8 mouse cellular contexts compared by ENCODE assay signal in the genomic region with DNA sequence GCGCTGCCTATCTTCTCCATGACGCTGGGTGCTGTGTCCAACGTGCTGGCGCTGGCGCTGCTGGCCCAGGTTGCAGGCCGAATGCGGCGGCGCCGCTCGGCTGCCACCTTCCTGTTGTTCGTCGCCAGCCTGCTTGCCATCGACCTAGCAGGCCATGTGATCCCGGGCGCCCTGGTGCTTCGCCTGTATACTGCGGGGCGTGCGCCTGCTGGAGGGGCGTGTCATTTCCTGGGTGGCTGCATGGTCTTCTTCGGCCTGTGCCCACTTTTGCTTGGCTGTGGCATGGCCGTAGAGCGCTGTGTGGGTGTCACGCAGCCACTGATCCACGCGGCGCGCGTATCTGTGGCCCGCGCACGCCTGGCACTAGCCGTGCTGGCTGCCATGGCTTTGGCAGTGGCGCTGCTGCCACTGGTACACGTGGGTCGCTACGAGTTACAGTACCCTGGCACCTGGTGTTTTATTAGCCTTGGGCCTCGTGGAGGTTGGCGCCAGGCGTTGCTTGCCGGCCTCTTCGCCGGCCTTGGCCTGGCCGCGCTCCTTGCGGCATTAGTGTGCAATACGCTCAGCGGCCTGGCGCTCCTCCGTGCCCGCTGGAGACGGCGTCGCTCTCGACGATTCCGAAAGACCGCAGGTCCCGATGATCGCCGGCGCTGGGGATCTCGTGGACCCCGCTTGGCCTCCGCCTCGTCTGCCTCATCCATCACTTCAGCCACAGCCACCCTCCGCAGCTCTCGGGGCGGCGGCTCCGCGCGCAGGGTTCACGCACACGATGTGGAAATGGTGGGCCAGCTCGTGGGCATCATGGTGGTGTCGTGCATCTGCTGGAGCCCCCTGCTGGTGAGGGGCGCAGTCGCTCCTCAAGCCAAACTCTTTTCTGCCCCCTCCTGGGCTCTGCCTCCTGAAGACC. TPM values are rescaled to one million over a fixed set of nuclear protein-coding genes. Genes with fewer than 3 reads are reported as not detected.
DNase-seq lines count a peak whose midpoint lies in the region; ATAC-seq and TF ChIP-seq lines count a peak whose summit lies in the region.

No protein-coding gene starts in this region.

- H3K4me2 ChIP-seq in hindbrain, embryonic 13.5 days = peak overlapping the region; percentile 62
- peak overlapping the region; percentile 82 for H3K4me2 ChIP-seq in limb, embryonic 15.5 days
- H3K4me2 ChIP-seq in myocyte (ENCODE audit: low read depth) = no peak overlapping the region
- peak overlapping the region; percentile 66 for H3K4me2 ChIP-seq in stomach, postnatal 0 days (replicated peaks; ENCODE audit: low read depth)

- peak; percentile 53 for ATAC-seq in hindbrain, embryonic 13.5 days (ENCODE audit: low FRiP score)
- no peak for ATAC-seq in limb, embryonic 15.5 days (ENCODE audit: insufficient number of reproducible peaks, low FRiP score, low TSS enrichment, low read depth)
- ATAC-seq in stomach, postnatal 0 days (ENCODE audit: low FRiP score, low TSS enrichment) = peak; percentile 24

- H3K4me1 ChIP-seq in erythroblast, embryonic 14.5 days (ENCODE audit: control insufficient read depth) = peaks cover 23% of the 10 kb centered on the region
- peaks cover 37% of the 10 kb centered on the region for H3K4me1 ChIP-seq in hindbrain, embryonic 13.5 days (replicated peaks)
- peaks cover 52% of the 10 kb centered on the region for H3K4me1 ChIP-seq in limb, embryonic 15.5 days
- peaks cover 19% of the 10 kb centered on the region for H3K4me1 ChIP-seq in stomach, postnatal 0 days (replicated peaks; ENCODE audit: control insufficient read depth, insufficient read depth)

- no peak for TF ChIP-seq EP300 in stomach, postnatal 0 days (optimal IDR thresholded peaks at IDR 0.05)

- H3ac ChIP-seq in myocyte (ENCODE audit: control insufficient read depth, insufficient read length) = no peak overlapping the region

- H3K9me3 ChIP-seq in erythroblast, embryonic 14.5 days (ENCODE audit: control insufficient read depth, low read length) = peaks cover 2% of the 10 kb centered on the region; the same call in 1 of the 2 replicates
- no peaks in the 10 kb centered on the region for H3K9me3 ChIP-seq in hindbrain, embryonic 13.5 days
- no peaks in the 10 kb centered on the region for H3K9me3 ChIP-seq in limb, embryonic 15.5 days
- H3K9me3 ChIP-seq in stomach, postnatal 0 days (ENCODE audit: control insufficient read depth, low read length) = no peaks in the 10 kb centered on the region

- H3K27ac ChIP-seq in hindbrain, embryonic 13.5 days = peak overlapping the region; percentile 62
- H3K27ac ChIP-seq in limb, embryonic 15.5 days = peak overlapping the region; percentile 54
- H3K27ac ChIP-seq in stomach, postnatal 0 days (replicated peaks) = peak overlapping the region; percentile 58

- H3K36me3 ChIP-seq in erythroblast, embryonic 14.5 days (ENCODE audit: control insufficient read depth) = peaks cover 42% of the 10 kb centered on the region
- H3K36me3 ChIP-seq in hindbrain, embryonic 13.5 days = peaks cover 60% of the 10 kb centered on the region
- peaks cover 54% of the 10 kb centered on the region for H3K36me3 ChIP-seq in limb, embryonic 15.5 days
- peaks cover 4% of the 10 kb centered on the region for H3K36me3 ChIP-seq in myocyte (ENCODE audit: control insufficient read depth, insufficient read depth)
- H3K36me3 ChIP-seq in stomach, postnatal 0 days (ENCODE audit: control insufficient read depth, insufficient read depth, low read length) = peaks cover 22% of the 10 kb centered on the region

- peak overlapping the region; percentile 33 for H3K4me3 ChIP-seq in erythroblast, embryonic 14.5 days (replicated peaks)
- peak overlapping the region; percentile 35 for H3K4me3 ChIP-seq in hindbrain, embryonic 13.5 days
- H3K4me3 ChIP-seq in limb, embryonic 15.5 days = peak overlapping the region; percentile 43
- no peak overlapping the region for H3K4me3 ChIP-seq in myocyte
- peak overlapping the region; percentile 32 for H3K4me3 ChIP-seq in stomach, postnatal 0 days (ENCODE audit: low read depth, low read length)

- no peaks in the 10 kb centered on the region for H3K79me2 ChIP-seq in myocyte (ENCODE audit: control insufficient read depth, insufficient read depth)

- peak; percentile 96 for TF ChIP-seq CTCF in brain, embryonic 14.5 days (IDR thresholded peaks at IDR 0.05; ENCODE audit: borderline replicate concordance, extremely low read depth, insufficient read depth, insufficient read length)
- peak; percentile 91 for TF ChIP-seq CTCF in stomach, postnatal 0 days (IDR thresholded peaks at IDR 0.05; ENCODE audit: low read depth)

- H3K27me3 ChIP-seq in erythroblast, embryonic 14.5 days (ENCODE audit: control insufficient read depth) = peaks cover 25% of the 10 kb centered on the region
- H3K27me3 ChIP-seq in hindbrain, embryonic 13.5 days = peaks cover 9% of the 10 kb centered on the region
- H3K27me3 ChIP-seq in limb, embryonic 15.5 days = no peaks in the 10 kb centered on the region
- H3K27me3 ChIP-seq in myocyte (ENCODE audit: control insufficient read depth, insufficient read depth, insufficient read length) = no peaks in the 10 kb centered on the region
- H3K27me3 ChIP-seq in stomach, postnatal 0 days (ENCODE audit: control insufficient read depth, insufficient read depth, low read length) = no peaks in the 10 kb centered on the region

- H3K9ac ChIP-seq in hindbrain, embryonic 13.5 days = peak overlapping the region; percentile 67
- peak overlapping the region; percentile 31 for H3K9ac ChIP-seq in limb, embryonic 15.5 days
- peak overlapping the region; percentile 59 for H3K9ac ChIP-seq in stomach, postnatal 0 days (ENCODE audit: low read length)

- TF ChIP-seq POLR2A in brain, embryonic 14.5 days (IDR thresholded peaks at IDR 0.05; ENCODE audit: borderline replicate concordance, extremely low read depth, insufficient read depth, insufficient read length, poor library complexity, severe bottlenecking) = no peak
- peak; percentile 18 for TF ChIP-seq POLR2A in myocyte (IDR thresholded peaks at IDR 0.05; ENCODE audit: insufficient read length, low read depth)

- peak; percentile 50 for DNase-seq in kidney, adult 18-20 months
- no peak for DNase-seq in kidney, adult 8-10 months
- peak; percentile 90 for DNase-seq in brain, embryonic 14.5 days (ENCODE audit: low read depth)
- peak; percentile 72 for DNase-seq in stomach, postnatal 0 days (ENCODE audit: low spot score)

- 19% methylated on average over 80 of the region's 80 CpGs for WGBS in hindbrain, embryonic 13.5 days
- WGBS in limb, embryonic 15.5 days = 22% methylated on average over 80 of the region's 80 CpGs
- 23% methylated on average over 80 of the region's 80 CpGs for WGBS in stomach, postnatal 0 days

TF ChIP-seq in myocyte, 11 proteins besides CTCF, POLR2A, EP300 and RAD21:
- TF ChIP-seq MAX (IDR thresholded peaks at IDR 0.05; ENCODE audit: low read depth) (no peak), POLR2AphosphoS2 (IDR thresholded peaks at IDR 0.05; ENCODE audit: insufficient read length, low read depth) (peak; percentile 47)

RNA-seq across cellular contexts. Expression of gene Ptger1, which starts 1.8 kb away (rescaled TPM):
- polyA plus RNA-seq in brain, embryonic 14.5 days (2012; rRNA removed) = 1.1 and 1.4 TPM in 2 replicates
- polyA plus RNA-seq in erythroblast, embryonic 14.5 days (2012) = 0.01 and 0.02 TPM in 2 replicates
- polyA plus RNA-seq in hindbrain, embryonic 13.5 days (2015; fragmentation: Nextera tagmentation; extraction: Ambion mirVana) = 0.38 and 0.70 TPM in 2 replicates
- 0.95 and 1.1 TPM in 2 replicates for polyA plus RNA-seq in limb, embryonic 15.5 days (2015; fragmentation: Nextera tagmentation; extraction: Ambion mirVana)
- 0.78 TPM for polyA plus RNA-seq in myocyte (2012; fragmentation: generic; extraction: Trizol)
- 5.6 and 5.9 TPM in 2 replicates for polyA plus RNA-seq in stomach, postnatal 0 days (2015; fragmentation: Nextera tagmentation; extraction: Ambion mirVana)

RNA-seq across cellular contexts. Expression of gene Gipc1, which starts 15.8 kb away (rescaled TPM):
- 91.4 and 105 TPM in 2 replicates for polyA plus RNA-seq in brain, embryonic 14.5 days (2012; rRNA removed)
- polyA plus RNA-seq in erythroblast, embryonic 14.5 days (2012) = 7.9 and 10.0 TPM in 2 replicates
- polyA plus RNA-seq in hindbrain, embryonic 13.5 days (2015; fragmentation: Nextera tagmentation; extraction: Ambion mirVana) = 155 and 159 TPM in 2 replicates
- 182 and 187 TPM in 2 replicates for polyA plus RNA-seq in limb, embryonic 15.5 days (2015; fragmentation: Nextera tagmentation; extraction: Ambion mirVana)
- polyA plus RNA-seq in myocyte (2012; fragmentation: generic; extraction: Trizol) = 85.5 TPM
- polyA plus RNA-seq in stomach, postnatal 0 days (2015; fragmentation: Nextera tagmentation; extraction: Ambion mirVana) = 171 and 183 TPM in 2 replicates

RNA-seq across cellular contexts. Expression of gene Pkn1, which starts 30.7 kb away (rescaled TPM):
- polyA plus RNA-seq in brain, embryonic 14.5 days (2012; rRNA removed) = 65.5 and 74.6 TPM in 2 replicates
- polyA plus RNA-seq in erythroblast, embryonic 14.5 days (2012) = 1.2 and 1.7 TPM in 2 replicates
- 20.7 and 23.7 TPM in 2 replicates for polyA plus RNA-seq in hindbrain, embryonic 13.5 days (2015; fragmentation: Nextera tagmentation; extraction: Ambion mirVana)
- polyA plus RNA-seq in limb, embryonic 15.5 days (2015; fragmentation: Nextera tagmentation; extraction: Ambion mirVana) = 19.6 and 20.0 TPM in 2 replicates
- polyA plus RNA-seq in myocyte (2012; fragmentation: generic; extraction: Trizol) = 34.1 TPM
- polyA plus RNA-seq in stomach, postnatal 0 days (2015; fragmentation: Nextera tagmentation; extraction: Ambion mirVana) = 14.4 and 16.2 TPM in 2 replicates

RNA-seq across cellular contexts. Expression of gene Ddx39, which starts 46.7 kb away (rescaled TPM):
- 74.5 and 98.3 TPM in 2 replicates for polyA plus RNA-seq in brain, embryonic 14.5 days (2012; rRNA removed)
- 3.0 and 5.3 TPM in 2 replicates for polyA plus RNA-seq in erythroblast, embryonic 14.5 days (2012)
- 116 and 119 TPM in 2 replicates for polyA plus RNA-seq in hindbrain, embryonic 13.5 days (2015; fragmentation: Nextera tagmentation; extraction: Ambion mirVana)
- 126 and 127 TPM in 2 replicates for polyA plus RNA-seq in limb, embryonic 15.5 days (2015; fragmentation: Nextera tagmentation; extraction: Ambion mirVana)
- polyA plus RNA-seq in myocyte (2012; fragmentation: generic; extraction: Trizol) = 113 TPM
- 83.8 and 86.6 TPM in 2 replicates for polyA plus RNA-seq in stomach, postnatal 0 days (2015; fragmentation: Nextera tagmentation; extraction: Ambion mirVana)

Comparison
In these comparisons a context has a peak if more than half of its experiments do, and no peak if none do; other contexts are left out.
1. DNase-seq: peak in kidney, adult 18-20 months (single experiment), brain, embryonic 14.5 days (single experiment) and stomach, postnatal 0 days (single experiment); none in kidney, adult 8-10 months (0 of 2).
2. Peak in every context shown above with its lines, with median percentiles within 50 percentile points of each other: H3K27ac ChIP-seq and H3K9ac ChIP-seq.